Mouse (Mus musculus) embryo, embryonic 10.5 days (tissue): Measurements from ENCODE around the gene Mrpl51.

ENCODE experiments used
- DNase-seq: peaks from one replicate; pipeline ENCODE4 v3.0.0-alpha.2; 2015; ENCODE audit warnings: low spot score

Gene Mrpl51

GRCm38 (mm10) chr6:125192016-125192714 is 564 bp downstream of the Mrpl51 start:
- DNase-seq = peak; percentile 98

GRCm38 (mm10) chr6:125192841-125193240 is 1.2 kb downstream of the Mrpl51 start:
- DNase-seq = peak; percentile 9

- no peak for DNase-seq
Observed at GRCm38 (mm10) chr6:125193390-125193789, 1.8 kb downstream of the Mrpl51 start.

- DNase-seq = no peak
Observed at GRCm38 (mm10) chr6:125195541-125196075, 4.0 kb downstream of the Mrpl51 start.

GRCm38 (mm10) chr6:125196301-125196700 is 4.7 kb downstream of the Mrpl51 start:
- peak; percentile 14 for DNase-seq

- DNase-seq = no peak
Observed at GRCm38 (mm10) chr6:125197166-125197565, 5.6 kb downstream of the Mrpl51 start.

- no peak for DNase-seq
Observed at GRCm38 (mm10) chr6:125210436-125210835, 18.8 kb downstream of the Mrpl51 start.

GRCm38 (mm10) chr6:125212621-125213020 is 21.0 kb downstream of the Mrpl51 start:
- DNase-seq = no peak

- DNase-seq = no peak
Observed at GRCm38 (mm10) chr6:125213129-125213528, 21.5 kb downstream of the Mrpl51 start.

- DNase-seq = no peak
Observed at GRCm38 (mm10) chr6:125213715-125214114, 22.1 kb downstream of the Mrpl51 start.

GRCm38 (mm10) chr6:125215148-125215954 is 23.8 kb downstream of the Mrpl51 start, which contains the start of gene Vamp1:
Gene Vamp1, plus strand, starts transcription at chr6:125215551.
- peak; percentile 99 for DNase-seq

- no peak for DNase-seq
Observed at GRCm38 (mm10) chr6:125216898-125217297, 25.3 kb downstream of the Mrpl51 start.

GRCm38 (mm10) chr6:125217899-125218298 is 26.3 kb downstream of the Mrpl51 start:
- no peak for DNase-seq

GRCm38 (mm10) chr6:125218963-125219362 is 27.4 kb downstream of the Mrpl51 start:
- DNase-seq = peak; percentile 78

- no peak for DNase-seq
Observed at GRCm38 (mm10) chr6:125221115-125221745, 29.6 kb downstream of the Mrpl51 start.

GRCm38 (mm10) chr6:125222146-125222545 is 30.5 kb downstream of the Mrpl51 start:
- DNase-seq = no peak

- DNase-seq = no peak
Observed at GRCm38 (mm10) chr6:125222577-125222976, 31.0 kb downstream of the Mrpl51 start.

- DNase-seq = peak; percentile 16
Observed at GRCm38 (mm10) chr6:125225518-125226115, 34.0 kb downstream of the Mrpl51 start.

GRCm38 (mm10) chr6:125230571-125230970 is 39.0 kb downstream of the Mrpl51 start:
- no peak for DNase-seq

GRCm38 (mm10) chr6:125231117-125232044 is 39.8 kb downstream of the Mrpl51 start, which contains the start of gene Tapbpl:
Gene Tapbpl, minus strand, starts transcription at chr6:125231860.
- DNase-seq = peak; percentile 78

- no peak for DNase-seq
Observed at GRCm38 (mm10) chr6:125232045-125232437, 40.4 kb downstream of the Mrpl51 start.
